Mouse (Mus musculus) spleen, adult 2 months (tissue): ENCODE data around the gene Zdhhc5. TPM values are rescaled to one million over a fixed set of nuclear protein-coding genes. Genes with fewer than 3 reads are reported as not detected.
A peak's percentile ranks its signal among the peaks of the same experiment; 100 is the strongest.

ENCODE experiments used
- DNase-seq, 2 experiments: peaks; one replicate each; pipeline versions ENCODE4 v3.0.0 to v3.0.0-alpha.2; 2012 to 2021; ENCODE audit warnings: low spot score in 2 of 2, low read depth in 1 of 2
- H3K27ac ChIP-seq: fragments of 200-500 bp; 2 replicates; pipeline ENCODE4 v1.5.1; 2012; ENCODE audit warnings: low read length, inconsistent platforms; ENCODE audit not compliant: insufficient read depth
- H3K27me3 ChIP-seq: fragments of 200-500 bp; 2 replicates; pipeline ENCODE4 v1.6.1; 2012; ENCODE audit warnings: mild to moderate bottlenecking, moderate library complexity, low read length, inconsistent platforms; ENCODE audit not compliant: control insufficient read depth, insufficient read depth
- H3K36me3 ChIP-seq: fragments of 200-500 bp; 2 replicates; pipeline ENCODE4 v1.6.1; 2012; ENCODE audit warnings: mild to moderate bottlenecking, low read length, inconsistent platforms; ENCODE audit not compliant: control insufficient read depth, insufficient read depth
- H3K4me1 ChIP-seq: fragments of 200-500 bp; 2 replicates; pipeline ENCODE4 v1.6.1; 2011; ENCODE audit warnings: inconsistent platforms; ENCODE audit not compliant: control insufficient read depth, insufficient read depth, insufficient read length
- H3K4me3 ChIP-seq: fragments of 200-500 bp; 2 replicates; pipeline ENCODE4 v1.5.1; 2011; ENCODE audit warnings: mild to moderate bottlenecking, inconsistent platforms; ENCODE audit not compliant: insufficient read depth, insufficient read length; ENCODE audit errors: extremely low read depth
- CTCF ChIP-seq: fragments of 200-500 bp; IDR thresholded peaks from 2 replicates; pipeline ENCODE4 v1.5.1; 2011; ENCODE audit warnings: mild to moderate bottlenecking, inconsistent platforms; ENCODE audit not compliant: insufficient read depth, insufficient read length, insufficient replicate concordance; ENCODE audit errors: extremely low read depth
- POLR2A ChIP-seq: fragments of 200-500 bp; IDR thresholded peaks from 2 replicates; pipeline ENCODE4 v1.6.1; 2011; ENCODE audit warnings: low read depth, low read length, inconsistent platforms
- WGBS: fragments of 180-500 bp; shearing (Covaris S2); methylation state at CpG from one replicate; pipeline ENCODE4 v1.1.7; 2018; 5-methylcytosine and 5-hydroxymethylcytosine counted together
- polyA plus RNA-seq: library from polyadenylated mRNA; depleted of rRNA; stranded (reverse); fragments of >200 nt; gene quantifications from 2 replicates; pipeline ENCODE4 v1.2.3, GENCODE M21; 2012

Gene Zdhhc5
- polyA plus RNA-seq, 1 experiment: 24.2 TPM

GRCm38 (mm10) chr2:84658806-84659205, 56.2 kb downstream of the Zdhhc5 start, which contains the start of gene Btbd18:
TSS of gene Btbd18 (plus strand) at chr2:84659079.
- 95% methylated on average over 32 of the region's 32 CpGs for WGBS
- TF ChIP-seq POLR2A: no peak
- no peak for TF ChIP-seq CTCF

GRCm38 (mm10) chr2:84655864-84656263, 59.1 kb downstream of the Zdhhc5 start:
- no peak for DNase-seq
- no peak overlapping the region for H3K27ac ChIP-seq
- 10% methylated on average over 1 of the region's 1 CpGs for WGBS
- H3K4me1 ChIP-seq: no peaks in the 10 kb centered on the region; the same call in none of the 2 replicates
- H3K4me3 ChIP-seq: no peak overlapping the region
- no peaks in the 10 kb centered on the region for H3K36me3 ChIP-seq
- H3K27me3 ChIP-seq: no peaks in the 10 kb centered on the region
- TF ChIP-seq CTCF (no peak), POLR2A (no peak)

More at GRCm38 (mm10) chr2:84658806-84659205, 56.2 kb downstream of the Zdhhc5 start, which contains the start of gene Btbd18:
- H3K27me3 ChIP-seq: no peaks in the 10 kb centered on the region
- H3K36me3 ChIP-seq: no peaks in the 10 kb centered on the region
- no peak within 1 kb of the TSS for H3K4me3 ChIP-seq
- DNase-seq: no peak
- H3K27ac ChIP-seq: no peak within 1 kb of the TSS
- no peaks in the 10 kb centered on the region; the same call in none of the 2 replicates for H3K4me1 ChIP-seq

DNA sequence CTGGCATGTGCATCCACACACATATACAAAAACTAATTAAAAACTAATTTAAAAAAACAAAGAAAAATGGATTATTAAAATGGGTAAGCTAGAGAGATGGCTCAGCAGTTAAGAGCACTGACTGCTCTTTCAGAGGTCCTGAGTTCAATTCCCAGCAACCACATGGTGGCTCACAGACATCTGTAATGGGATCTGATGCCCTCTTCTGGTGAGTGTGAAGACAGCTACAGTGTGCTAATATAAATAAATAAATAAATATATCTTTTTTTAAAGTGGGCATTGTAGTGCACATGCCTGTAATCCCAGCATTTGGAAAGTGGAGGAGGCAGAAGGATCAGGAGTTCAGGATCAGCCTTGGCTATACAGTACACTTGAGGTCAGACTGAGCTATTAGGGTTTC, 61.6 kb downstream of the Zdhhc5 start:
- no peaks in the 10 kb centered on the region for H3K36me3 ChIP-seq
- no peak for TF ChIP-seq CTCF
- no peak for TF ChIP-seq POLR2A
- H3K27ac ChIP-seq: no peak overlapping the region
- no peaks in the 10 kb centered on the region for H3K27me3 ChIP-seq
- no peak for DNase-seq
- H3K4me1 ChIP-seq: no peaks in the 10 kb centered on the region
- no peak overlapping the region for H3K4me3 ChIP-seq

GRCm38 (mm10) chr2:84650464-84651195, 64.3 kb downstream of the Zdhhc5 start, which contains the start of gene Ctnnd1:
TSS of gene Ctnnd1 (minus strand) at chr2:84650765.
- 10% methylated on average over 15 of the region's 15 CpGs for WGBS
- H3K36me3 ChIP-seq: no peaks in the 10 kb centered on the region
- H3K27ac ChIP-seq: peak within 1 kb of the TSS; percentile 76
- H3K4me3 ChIP-seq: peak within 1 kb of the TSS; percentile 62
- TF ChIP-seq POLR2A (0 out of 2 replicates have a peak, but pooled peaks have one; percentile 10), CTCF (no peak)
- no peaks in the 10 kb centered on the region for H3K27me3 ChIP-seq
- no peaks in the 10 kb centered on the region for H3K4me1 ChIP-seq
- no peak for DNase-seq

GRCm38 (mm10) chr2:84649674-84650073, 65.3 kb downstream of the Zdhhc5 start:
- WGBS: 3% methylated on average over 10 of the region's 10 CpGs
- Histone ChIP-seq H3K27ac (peak overlapping the region; percentile 13), H3K4me1 (no peaks in the 10 kb centered on the region), H3K4me3 (peak overlapping the region; percentile 62), H3K36me3 (no peaks in the 10 kb centered on the region), H3K27me3 (no peaks in the 10 kb centered on the region)
- no peak for TF ChIP-seq POLR2A
- no peak for TF ChIP-seq CTCF
- no peak for DNase-seq

- no peaks in the 10 kb centered on the region for H3K27me3 ChIP-seq
- no peaks in the 10 kb centered on the region for H3K4me1 ChIP-seq
- no peaks in the 10 kb centered on the region for H3K36me3 ChIP-seq
- TF ChIP-seq CTCF: no peak
- no peak for TF ChIP-seq POLR2A
- WGBS: 68% methylated on average over 6 of the region's 6 CpGs
- no peak for DNase-seq
- H3K4me3 ChIP-seq: peak overlapping the region; percentile 5; the same call in 1 of the 2 replicates
- H3K27ac ChIP-seq: no peak overlapping the region
These were observed 66.6 kb downstream of the Zdhhc5 start for GRCm38 (mm10) chr2:84648369-84648768.

DNA sequence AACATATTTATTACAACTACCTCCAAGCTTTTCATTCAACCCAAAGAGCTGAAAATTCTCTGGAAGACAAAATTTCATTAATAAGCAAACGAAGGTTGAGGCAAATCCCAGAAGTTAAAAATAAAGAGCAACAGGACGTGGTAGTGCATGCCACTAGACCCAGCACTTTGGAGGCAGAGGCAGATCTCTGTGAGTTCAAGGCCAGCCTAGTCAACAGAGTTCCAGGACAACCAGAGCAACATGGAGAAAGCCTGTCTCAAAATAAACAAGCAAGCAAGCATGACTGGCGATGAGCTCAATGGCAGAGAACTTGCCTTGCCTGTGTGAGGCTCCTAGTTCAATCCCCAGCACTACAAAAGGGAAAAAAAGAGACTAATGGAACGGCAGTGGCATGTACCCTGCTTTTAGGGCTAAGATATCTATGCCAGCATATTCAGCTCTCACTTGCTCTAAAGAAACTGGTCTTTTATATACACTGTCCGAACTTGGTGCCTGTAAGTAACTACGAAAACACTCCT, 67.9 kb downstream of the Zdhhc5 start:
- no peak for TF ChIP-seq CTCF
- no peak for TF ChIP-seq POLR2A
- DNase-seq: no peak
- no peak overlapping the region for H3K27ac ChIP-seq
- H3K36me3 ChIP-seq: no peaks in the 10 kb centered on the region
- H3K4me1 ChIP-seq: no peaks in the 10 kb centered on the region
- no peak overlapping the region for H3K4me3 ChIP-seq
- WGBS: 86% methylated on average over 6 of the region's 6 CpGs
- H3K27me3 ChIP-seq: no peaks in the 10 kb centered on the region
